In genomic region chr8:72365826-72366225, GRCm38 (mm10) we compare ENCODE assay signal across 8 mouse cellular contexts. TPM values are rescaled to one million over a fixed set of nuclear protein-coding genes. Genes with fewer than 3 reads are reported as not detected.
DNase-seq lines count a peak whose midpoint lies in the region; ATAC-seq and TF ChIP-seq lines count a peak whose summit lies in the region.

No protein-coding gene starts in this region.

- no peaks in the 10 kb centered on the region for H3K4me1 ChIP-seq in embryonic facial prominence, embryonic 11.5 days (ENCODE audit: control insufficient read depth, insufficient read depth, low read length)
- H3K4me1 ChIP-seq in limb, embryonic 14.5 days (ENCODE audit: control insufficient read depth, insufficient read depth, low read length): no peaks in the 10 kb centered on the region

- H3K4me3 ChIP-seq in embryonic facial prominence, embryonic 11.5 days (ENCODE audit: low read depth, low read length): no peak overlapping the region
- no peak overlapping the region for H3K4me3 ChIP-seq in limb, embryonic 14.5 days (replicated peaks; ENCODE audit: low read length)

- no peak overlapping the region for H3K4me2 ChIP-seq in embryonic facial prominence, embryonic 11.5 days (ENCODE audit: low read depth, low read length)
- H3K4me2 ChIP-seq in limb, embryonic 14.5 days (replicated peaks; ENCODE audit: low read depth, low read length, severe bottlenecking): no peak overlapping the region

- H3K27ac ChIP-seq in embryonic facial prominence, embryonic 11.5 days (replicated peaks; ENCODE audit: low read depth, low read length): no peak overlapping the region
- H3K27ac ChIP-seq in limb, embryonic 14.5 days (replicated peaks; ENCODE audit: low read depth, low read length): no peak overlapping the region

- peak; percentile 30 for DNase-seq in 3134 (ENCODE audit: extremely low read depth, insufficient read length, low spot score)
- DNase-seq in adrenal gland, postnatal 14 days: peak; percentile 88
- peak; percentile 61 for DNase-seq in embryonic facial prominence, embryonic 11.5 days (ENCODE audit: low spot score)
- peak; percentile 76 for DNase-seq in heart, adult 8-10 months (ENCODE audit: low spot score)
- peak; percentile 77 for DNase-seq in kidney, adult 9 months
- peak; percentile 67 for DNase-seq in limb, embryonic 14.5 days (ENCODE audit: low spot score)
- DNase-seq in spleen, postnatal 36 days (ENCODE audit: low spot score in 2 of 2): peak; percentile 88 to 89

- no peak overlapping the region for H3K9ac ChIP-seq in embryonic facial prominence, embryonic 11.5 days (replicated peaks; ENCODE audit: low read length)
- H3K9ac ChIP-seq in limb, embryonic 14.5 days (ENCODE audit: low read depth, low read length, severe bottlenecking): no peak overlapping the region

- peaks cover 12% of the 10 kb centered on the region for H3K36me3 ChIP-seq in embryonic facial prominence, embryonic 11.5 days (replicated peaks; ENCODE audit: control insufficient read depth, insufficient read depth, low read depth, low read length)
- peaks cover 94% of the 10 kb centered on the region for H3K36me3 ChIP-seq in limb, embryonic 14.5 days (ENCODE audit: control insufficient read depth, insufficient read depth, low read length)

- peak; percentile 39; the same call in 1 of the 2 replicates for ATAC-seq in embryonic facial prominence, embryonic 11.5 days (replicated peaks; ENCODE audit: insufficient number of reproducible peaks, low FRiP score, low TSS enrichment, low read depth)
- ATAC-seq in limb, embryonic 14.5 days (ENCODE audit: low FRiP score, low read depth): peak; percentile 56; the same call in 1 of the 2 replicates
- peak; percentile 72 for ATAC-seq in monocyte, adult 5-6 weeks (replicated peaks; ENCODE audit: insufficient number of reproducible peaks, low FRiP score, low TSS enrichment, poor library complexity, severe bottlenecking)

- H3K9me3 ChIP-seq in embryonic facial prominence, embryonic 11.5 days (replicated peaks; ENCODE audit: control insufficient read depth, low read length): no peaks in the 10 kb centered on the region
- H3K9me3 ChIP-seq in limb, embryonic 14.5 days (ENCODE audit: control insufficient read depth, low read length): no peaks in the 10 kb centered on the region

- no peak for TF ChIP-seq POLR2A in limb, embryonic 14.5 days (IDR thresholded peaks at IDR 0.05; ENCODE audit: borderline replicate concordance, extremely low read depth, insufficient read depth, insufficient read length)

- no peaks in the 10 kb centered on the region for H3K27me3 ChIP-seq in embryonic facial prominence, embryonic 11.5 days (ENCODE audit: control insufficient read depth, insufficient read depth, low read length)
- no peaks in the 10 kb centered on the region for H3K27me3 ChIP-seq in limb, embryonic 14.5 days (ENCODE audit: control insufficient read depth, insufficient read depth, low read length)

- WGBS in embryonic facial prominence, embryonic 11.5 days: 41% methylated on average over 3 of the region's 3 CpGs
- 20% methylated on average over 3 of the region's 3 CpGs for WGBS in limb, embryonic 14.5 days

RNA-seq across cellular contexts. Expression of gene Klf2, which starts 47.0 kb away (rescaled TPM):
- total RNA-seq in adrenal gland, postnatal 14 days (2021): 73.8 and 95.6 TPM in 2 replicates
- polyA plus RNA-seq in embryonic facial prominence, embryonic 11.5 days (2014; fragmentation: Nextera tagmentation; extraction: Ambion mirVana): 4.4 and 4.7 TPM in 2 replicates
- 10 to 100 TPM; 40.3 to 74.6 (median 52.7) TPM for total RNA-seq in heart, adult 8-10 months (2022)
- 36.7 and 50.7 TPM in 2 replicates for polyA plus RNA-seq in limb, embryonic 14.5 days (2012; rRNA removed)
- polyA plus RNA-seq in limb, embryonic 14.5 days (2014; fragmentation: Nextera tagmentation; extraction: Ambion mirVana): 20.1 and 21.6 TPM in 2 replicates
- 183 to 225 TPM (median 194 TPM) in 3 replicates for total RNA-seq in monocyte, adult 5-6 weeks (2017)

RNA-seq across cellular contexts. Expression of gene Eps15l1, which starts 55.4 kb away (rescaled TPM):
- total RNA-seq in adrenal gland, postnatal 14 days (2021): 49.9 and 53.9 TPM in 2 replicates
- 68.8 and 71.6 TPM in 2 replicates for polyA plus RNA-seq in embryonic facial prominence, embryonic 11.5 days (2014; fragmentation: Nextera tagmentation; extraction: Ambion mirVana)
- total RNA-seq in heart, adult 8-10 months (2022): 10 to 100 TPM; 36.8 to 46.7 (median 38.3) TPM
- 109 and 114 TPM in 2 replicates for polyA plus RNA-seq in limb, embryonic 14.5 days (2012; rRNA removed)
- 56.5 and 62.0 TPM in 2 replicates for polyA plus RNA-seq in limb, embryonic 14.5 days (2014; fragmentation: Nextera tagmentation; extraction: Ambion mirVana)
- total RNA-seq in monocyte, adult 5-6 weeks (2017): 48.6 to 98.2 TPM (median 55.6 TPM) in 3 replicates

Comparison
In these comparisons a context has a peak if more than half of its experiments do, and no peak if none do; other contexts are left out.
1. DNase-seq: peak in every context shown above with its lines; median percentile 88 in spleen, postnatal 36 days; 88 in adrenal gland, postnatal 14 days; 77 in kidney, adult 9 months; 76 in heart, adult 8-10 months; 67 in limb, embryonic 14.5 days; 61 in embryonic facial prominence, embryonic 11.5 days; 30 in 3134.